Comparison of ENCODE assay signal across 26 mouse cellular contexts in the genomic region with DNA sequence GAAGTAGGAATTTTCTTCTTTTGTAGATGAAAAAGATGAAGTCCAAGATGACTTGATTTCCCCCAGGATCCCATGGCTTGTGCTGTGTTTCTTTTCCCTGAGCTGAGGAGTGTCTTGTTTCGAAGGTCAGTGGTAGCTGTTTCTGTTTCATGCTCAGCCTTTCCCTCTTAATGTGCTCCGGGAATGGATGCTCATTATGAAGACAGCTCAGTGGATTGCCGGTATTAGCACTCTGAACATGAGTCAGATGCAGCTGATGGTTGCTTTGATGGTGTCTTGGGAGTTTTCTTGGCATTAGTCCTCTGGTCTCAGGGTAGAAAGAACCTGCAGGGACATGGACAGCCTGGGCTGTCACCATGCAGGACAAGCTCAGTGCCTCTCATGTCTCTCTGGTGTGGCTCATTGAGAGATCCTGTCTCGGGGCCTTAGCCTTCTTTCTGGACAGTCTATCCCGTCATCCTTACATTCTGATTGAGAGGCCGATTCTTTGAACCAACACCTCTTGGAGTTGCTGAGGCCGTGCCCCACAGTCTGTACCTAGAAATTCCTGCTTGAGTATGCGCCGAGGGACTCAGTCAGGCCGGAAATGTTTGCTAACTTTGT. TPM values are rescaled to one million over a fixed set of nuclear protein-coding genes. Genes with fewer than 3 reads are reported as not detected.
DNase-seq lines count a peak whose midpoint lies in the region; ATAC-seq and TF ChIP-seq lines count a peak whose summit lies in the region.
"Had no signal": no experiment of that assay in that cellular context is flagged by ENCODE, and none has a peak within 500 bp of the region (broad histone marks: within the 10 kb centered on the region; RNA-seq: fewer than 3 reads in every experiment).

No protein-coding gene starts in this region.

- no peak for ATAC-seq in lung, postnatal 0 days
- no peak for ATAC-seq in kidney, embryonic 14.5 days (ENCODE audit: low FRiP score, low TSS enrichment)
- ATAC-seq: forebrain, embryonic 14.5 days; midbrain, embryonic 16.5 days had no signal

- peak; percentile 88 for DNase-seq in heart, adult 11 months
- no peak for DNase-seq in heart, postnatal 36 days
- peak; percentile 16 for DNase-seq in lung, postnatal 0 days (ENCODE audit: low spot score)
- no peak for DNase-seq in lung, postnatal 4 days
- peak; percentile 20 for DNase-seq in 3T3-L1 (ENCODE audit: low read depth, low spot score)
- peak; percentile 73 for DNase-seq in brain, adult 2 months (ENCODE audit: low read depth, low spot score)
- no peak for DNase-seq in right cerebral cortex, postnatal 14 days
- DNase-seq: adrenal gland, adult 2 months; cerebellum, adult 11 months; cerebellum, adult 9-10 months; cerebellum, postnatal 36 days; kidney, adult 2 months; kidney, postnatal 4 days; lung, postnatal 36 days; thymus, adult 18-20 months; thymus, postnatal 36 days had no signal

- TF ChIP-seq EP300 in lung, postnatal 0 days (IDR thresholded peaks at IDR 0.05): no peak

- no peak overlapping the region for H3K4me3 ChIP-seq in lung, postnatal 0 days (ENCODE audit: low read depth, low read length)
- no peak overlapping the region for H3K4me3 ChIP-seq in kidney, embryonic 14.5 days (ENCODE audit: low read length)
- H3K4me3 ChIP-seq: heart, embryonic 10.5 days; lung, embryonic 15.5 days; neural tube, embryonic 12.5 days; stomach, embryonic 15.5 days had no signal

- no peaks in the 10 kb centered on the region for H3K9me3 ChIP-seq in lung, postnatal 0 days (ENCODE audit: low read length)
- H3K9me3 ChIP-seq in kidney, embryonic 14.5 days (ENCODE audit: control insufficient read depth, low read length): no peaks in the 10 kb centered on the region
- H3K9me3 ChIP-seq: heart, embryonic 10.5 days; lung, embryonic 15.5 days; neural tube, embryonic 12.5 days; stomach, embryonic 15.5 days had no signal

- peak overlapping the region; percentile 14 for H3K27ac ChIP-seq in lung, postnatal 0 days (ENCODE audit: low read length)
- H3K27ac ChIP-seq in kidney, embryonic 14.5 days (ENCODE audit: low read depth, low read length): no peak overlapping the region
- H3K27ac ChIP-seq: heart, embryonic 10.5 days; hindbrain, embryonic 14.5 days; kidney, postnatal 0 days; lung, embryonic 15.5 days; neural tube, embryonic 12.5 days; stomach, embryonic 15.5 days had no signal

- intact Hi-C loops in heart, postnatal 36 days (cut with DNase I): loop anchor here (10.0 kb wide), 1 partner anchor 294 kb away; no protein-coding TSS in a partner anchor

- H3K27me3 ChIP-seq in lung, postnatal 0 days (replicated peaks; ENCODE audit: insufficient read depth, low read length): no peaks in the 10 kb centered on the region
- H3K27me3 ChIP-seq in kidney, embryonic 14.5 days (ENCODE audit: control insufficient read depth, insufficient read depth, low read length): no peaks in the 10 kb centered on the region
- H3K27me3 ChIP-seq: lung, embryonic 15.5 days; neural tube, embryonic 12.5 days; stomach, embryonic 15.5 days had no signal

- no peak for TF ChIP-seq CTCF in lung, postnatal 0 days (IDR thresholded peaks at IDR 0.05)

- H3K4me2 ChIP-seq in lung, postnatal 0 days (replicated peaks; ENCODE audit: low read depth, low read length): no peak overlapping the region
- H3K4me2 ChIP-seq in kidney, embryonic 14.5 days (replicated peaks; ENCODE audit: low read depth, low read length): no peak overlapping the region
- H3K4me2 ChIP-seq: hindbrain, embryonic 14.5 days; liver, embryonic 11.5 days; lung, embryonic 15.5 days; neural tube, embryonic 12.5 days; stomach, embryonic 15.5 days had no signal

- H3K9ac ChIP-seq in lung, postnatal 0 days (replicated peaks; ENCODE audit: low read depth): no peak overlapping the region
- no peak overlapping the region for H3K9ac ChIP-seq in kidney, embryonic 14.5 days (ENCODE audit: low read depth, low read length)
- H3K9ac ChIP-seq: hindbrain, embryonic 14.5 days; lung, embryonic 15.5 days; neural tube, embryonic 12.5 days; stomach, embryonic 15.5 days had no signal

- 73% methylated on average over 10 of the region's 10 CpGs for WGBS in lung, postnatal 0 days
- 89% methylated on average over 10 of the region's 10 CpGs for WGBS in kidney, embryonic 14.5 days

- H3K4me1 ChIP-seq in lung, postnatal 0 days (ENCODE audit: insufficient read depth, low read depth, low read length): peaks cover 35% of the 10 kb centered on the region
- H3K4me1 ChIP-seq in kidney, embryonic 14.5 days (ENCODE audit: control insufficient read depth, insufficient read depth, low read length): peaks cover 28% of the 10 kb centered on the region

- H3K36me3 ChIP-seq in lung, postnatal 0 days (ENCODE audit: insufficient read depth, low read length): peaks cover 3% of the 10 kb centered on the region; the same call in 1 of the 2 replicates
- H3K36me3 ChIP-seq in kidney, embryonic 14.5 days (ENCODE audit: control insufficient read depth, insufficient read depth, low read length): no peaks in the 10 kb centered on the region
- H3K36me3 ChIP-seq: lung, embryonic 15.5 days; stomach, embryonic 15.5 days had no signal

RNA-seq across cellular contexts. Expression of a gene that starts 17.7 kb away (rescaled TPM):
- 10 to 100 TPM; 80.8 to 84.3 TPM for total RNA-seq in heart, postnatal 36 days (2021)
- 32.3 and 37.0 TPM in 2 replicates for polyA plus RNA-seq in lung, postnatal 0 days (2015; fragmentation: Nextera tagmentation; extraction: Ambion mirVana)
- polyA plus RNA-seq in kidney, embryonic 14.5 days (2014; fragmentation: Nextera tagmentation; extraction: Ambion mirVana): 24.4 and 27.3 TPM in 2 replicates

RNA-seq across cellular contexts. Expression of a gene that starts 27.5 kb away (rescaled TPM):
- 10 to 100 TPM; 35.1 to 43.6 TPM for total RNA-seq in heart, postnatal 36 days (2021)
- polyA plus RNA-seq in lung, postnatal 0 days (2015; fragmentation: Nextera tagmentation; extraction: Ambion mirVana): 74.7 and 76.4 TPM in 2 replicates
- 339 and 383 TPM in 2 replicates for polyA plus RNA-seq in kidney, embryonic 14.5 days (2014; fragmentation: Nextera tagmentation; extraction: Ambion mirVana)

RNA-seq across cellular contexts. Expression of a gene that starts 33.0 kb away (rescaled TPM):
- total RNA-seq in heart, postnatal 36 days (2021): 10 to 100 TPM; 23.6 to 26.1 TPM
- 39.6 and 41.7 TPM in 2 replicates for polyA plus RNA-seq in lung, postnatal 0 days (2015; fragmentation: Nextera tagmentation; extraction: Ambion mirVana)
- 42.9 and 47.3 TPM in 2 replicates for polyA plus RNA-seq in kidney, embryonic 14.5 days (2014; fragmentation: Nextera tagmentation; extraction: Ambion mirVana)

Comparison
In these comparisons a context has a peak if more than half of its experiments do, and no peak if none do; other contexts are left out.
1. DNase-seq: peak in heart, adult 11 months (single experiment), lung, postnatal 0 days (single experiment), 3T3-L1 (single experiment) and brain, adult 2 months (single experiment); none in heart, postnatal 36 days (0 of 2), lung, postnatal 4 days (0 of 2) and right cerebral cortex, postnatal 14 days (single experiment).